Mouse (Mus musculus) gastrocnemius, postnatal 25 days (tissue): ENCODE measurements at regions not wholly inside any gene's neighbourhood (a gene's known extent, or its start where the extent isn't known, plus 50 kb on each side); places are given as distances from the start of the nearest gene placed in this dataset.

ENCODE experiments used
- DNase-seq: peaks from one replicate; pipeline ENCODE4 v3.0.0; 2022

DNA sequence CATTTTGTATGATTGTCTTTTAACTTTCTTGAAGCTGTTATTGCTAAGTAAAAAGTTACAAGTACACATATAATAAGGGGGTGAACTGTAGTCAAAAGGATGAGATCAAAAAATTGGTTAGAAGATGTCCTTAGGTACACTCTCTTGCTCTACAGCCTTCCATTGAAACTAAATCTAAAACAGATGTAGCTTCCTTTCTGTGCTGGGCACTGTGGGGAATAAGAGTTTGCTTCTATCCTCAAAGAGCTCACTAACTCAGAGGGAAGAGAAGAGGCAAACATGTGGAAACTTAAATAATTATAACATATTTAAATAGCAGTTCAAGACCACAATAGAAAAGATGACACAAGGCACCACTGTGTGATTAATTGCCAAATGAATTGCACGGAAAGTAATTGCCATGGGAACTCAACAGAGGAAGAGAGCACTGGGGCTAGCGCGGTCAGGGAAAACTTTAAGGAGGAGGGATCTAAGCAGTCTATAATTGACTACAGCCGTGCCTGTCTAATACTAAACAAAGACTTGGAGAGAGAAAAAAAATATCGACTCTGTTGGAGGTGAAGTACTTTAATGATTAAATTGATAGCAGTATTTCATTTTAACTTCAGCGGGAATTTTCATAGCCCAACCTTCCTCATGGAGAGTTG, 57.9 kb upstream of the Ammecr1 start:
- no peak for DNase-seq

GRCm38 (mm10) chrX:143030371-143031010, 64.0 kb upstream of the Ammecr1 start:
- DNase-seq: no peak

DNA sequence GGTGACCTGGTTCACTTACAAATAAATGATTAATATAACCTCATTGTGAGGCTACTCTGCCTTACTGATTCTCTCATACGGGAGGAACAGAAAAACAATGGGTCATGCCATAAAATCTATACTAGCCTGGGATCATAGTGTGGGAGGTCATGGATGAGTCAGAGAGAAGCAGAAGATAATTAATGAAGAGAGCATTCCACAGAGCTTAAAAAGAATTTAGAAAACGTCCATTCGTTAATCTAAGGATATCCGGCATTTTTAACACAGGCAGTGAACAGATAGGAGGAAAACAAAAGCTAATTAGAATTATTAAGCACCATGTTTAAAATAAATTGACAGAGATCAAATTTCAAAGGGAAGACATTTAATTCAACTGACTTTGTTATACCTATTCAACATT, 59.5 kb upstream of the Rtl9 start:
- no peak for DNase-seq

GRCm38 (mm10) chrX:143044296-143044695, 55.1 kb upstream of the Rtl9 start:
- no peak for DNase-seq

- DNase-seq: peak; percentile 67
Measured at GRCm38 (mm10) chrX:143046293-143046692, 53.1 kb upstream of the Rtl9 start.
